Mouse (Mus musculus): ENCODE data around the gene Crim1.

- TF ChIP-seq CTCF (IDR thresholded peaks at IDR 0.05; ENCODE audit: borderline replicate concordance, insufficient read depth, low read length) (no peak), POLR2A (IDR thresholded peaks at IDR 0.05; ENCODE audit: low read depth, low read length) (no peak)
Measured at GRCm38 (mm10) chr17:78290153-78290876, 90.3 kb downstream of the Crim1 start.

Data from embryonic fibroblast, embryonic 13.5 days (primary cell).